Mouse (Mus musculus): Measurements from ENCODE around the gene Mfn2. TPM values are rescaled to one million over a fixed set of nuclear protein-coding genes. Genes with fewer than 3 reads are reported as not detected.

The Mfn2 gene
- polyA plus RNA-seq, 1 experiment = 55.3 TPM

DNA sequence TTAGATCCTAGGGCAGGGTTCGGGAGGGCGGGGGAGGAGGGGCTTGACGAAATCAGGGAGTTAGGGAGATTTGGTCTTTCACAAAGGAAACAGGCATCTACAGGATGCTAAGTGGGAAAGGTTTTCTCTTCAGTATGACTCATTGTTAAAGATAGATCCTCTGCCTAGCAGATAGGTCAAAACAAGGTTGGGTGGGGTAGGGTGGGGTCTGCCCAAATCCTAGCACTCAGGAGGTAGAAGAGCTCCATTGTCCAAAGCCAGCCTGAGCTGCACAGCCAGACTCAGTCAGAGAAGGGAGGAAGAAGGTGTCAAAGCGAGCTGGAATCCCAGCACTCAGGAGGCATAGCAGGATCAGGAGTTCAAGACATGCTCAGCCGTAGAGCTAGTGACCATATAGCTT, 33.0 kb upstream of the Mfn2 start:
- no peak overlapping the region for H3K27ac ChIP-seq (ENCODE audit: insufficient read depth, low read length)
- H3K4me1 ChIP-seq (ENCODE audit: control insufficient read depth, insufficient read depth, low read length) = peaks cover 11% of the 10 kb centered on the region; the same call in 1 of the 2 replicates
- no peak overlapping the region for H3K4me3 ChIP-seq (ENCODE audit: insufficient read depth, low read length)
- TF ChIP-seq POLR2A (IDR thresholded peaks at IDR 0.05; ENCODE audit: low read depth, low read length) = no peak
- TF ChIP-seq CTCF (IDR thresholded peaks at IDR 0.05; ENCODE audit: borderline replicate concordance, insufficient read depth, low read length) = no peak

- peaks cover 7% of the 10 kb centered on the region; the same call in 1 of the 2 replicates for H3K4me1 ChIP-seq (ENCODE audit: control insufficient read depth, insufficient read depth, low read length)
- no peak overlapping the region for H3K27ac ChIP-seq (ENCODE audit: insufficient read depth, low read length)
- TF ChIP-seq CTCF (IDR thresholded peaks at IDR 0.05; ENCODE audit: borderline replicate concordance, insufficient read depth, low read length) (no peak), POLR2A (IDR thresholded peaks at IDR 0.05; ENCODE audit: low read depth, low read length) (no peak)
- H3K4me3 ChIP-seq (ENCODE audit: insufficient read depth, low read length) = peak overlapping the region; percentile 75
Measured at GRCm38 (mm10) chr4:147937021-147937420, 32.5 kb upstream of the Mfn2 start.

GRCm38 (mm10) chr4:147936331-147936954, 31.9 kb upstream of the Mfn2 start, which contains the start of gene Plod1:
TSS of gene Plod1 (minus strand) at chr4:147936767.
- TF ChIP-seq CTCF (IDR thresholded peaks at IDR 0.05; ENCODE audit: borderline replicate concordance, insufficient read depth, low read length) (no peak), POLR2A (IDR thresholded peaks at IDR 0.05; ENCODE audit: low read depth, low read length) (peak; percentile 98)
- H3K4me3 ChIP-seq (ENCODE audit: insufficient read depth, low read length) = peak within 1 kb of the TSS; percentile 75
- H3K4me1 ChIP-seq (ENCODE audit: control insufficient read depth, insufficient read depth, low read length) = peaks cover 5% of the 10 kb centered on the region; the same call in 1 of the 2 replicates
- H3K27ac ChIP-seq (ENCODE audit: insufficient read depth, low read length) = peak within 1 kb of the TSS; percentile 41; the same call in 1 of the 2 replicates

DNA sequence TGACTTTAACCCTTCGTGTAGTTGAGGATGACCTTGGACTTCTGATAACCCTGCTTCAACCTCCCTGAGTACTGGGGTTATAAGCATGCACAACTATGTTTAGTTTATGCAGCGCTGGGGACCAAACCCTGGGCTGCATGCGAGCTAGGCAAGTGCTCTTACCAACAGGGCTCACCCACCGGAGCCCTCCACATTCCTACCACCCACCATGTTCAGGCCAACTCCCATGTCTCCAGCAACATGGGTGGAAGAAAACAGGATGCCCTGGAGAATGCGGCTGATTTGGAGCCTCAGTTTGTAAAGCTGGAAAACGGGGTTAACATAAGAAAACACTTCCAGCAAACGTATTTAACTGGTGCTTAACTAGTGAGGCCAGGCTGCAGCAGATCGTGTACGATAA, 31.4 kb upstream of the Mfn2 start:
- peak overlapping the region; percentile 75 for H3K4me3 ChIP-seq (ENCODE audit: insufficient read depth, low read length)
- no peak for TF ChIP-seq POLR2A (IDR thresholded peaks at IDR 0.05; ENCODE audit: low read depth, low read length)
- no peak for TF ChIP-seq CTCF (IDR thresholded peaks at IDR 0.05; ENCODE audit: borderline replicate concordance, insufficient read depth, low read length)
- H3K27ac ChIP-seq (ENCODE audit: insufficient read depth, low read length) = no peak overlapping the region
- peaks cover 5% of the 10 kb centered on the region; the same call in 1 of the 2 replicates for H3K4me1 ChIP-seq (ENCODE audit: control insufficient read depth, insufficient read depth, low read length)

DNA sequence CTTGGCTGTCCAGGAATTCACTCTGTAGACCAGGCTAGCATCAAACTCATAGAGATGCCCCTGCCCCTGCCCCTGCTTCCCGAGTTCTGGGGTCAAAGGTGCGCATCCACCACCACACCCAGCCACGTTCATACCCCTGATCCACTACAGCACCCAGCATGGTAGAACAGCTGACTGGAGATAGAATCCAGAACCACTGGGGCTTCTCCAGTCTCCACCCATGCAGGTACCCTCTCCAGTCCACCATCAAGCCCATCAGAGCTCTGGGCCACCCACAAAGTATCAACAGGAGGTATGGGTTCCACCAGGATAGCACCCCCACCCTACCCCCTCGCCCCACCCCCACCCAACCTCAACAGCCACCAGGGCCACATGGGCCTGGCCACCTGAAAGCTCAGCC, 30.1 kb upstream of the Mfn2 start:
- H3K4me3 ChIP-seq (ENCODE audit: insufficient read depth, low read length) = no peak overlapping the region
- H3K27ac ChIP-seq (ENCODE audit: insufficient read depth, low read length) = no peak overlapping the region
- TF ChIP-seq POLR2A (IDR thresholded peaks at IDR 0.05; ENCODE audit: low read depth, low read length) (no peak), CTCF (IDR thresholded peaks at IDR 0.05; ENCODE audit: borderline replicate concordance, insufficient read depth, low read length) (no peak)
- peaks cover 5% of the 10 kb centered on the region; the same call in 1 of the 2 replicates for H3K4me1 ChIP-seq (ENCODE audit: control insufficient read depth, insufficient read depth, low read length)

- H3K4me1 ChIP-seq (ENCODE audit: control insufficient read depth, insufficient read depth, low read length) = peaks cover 5% of the 10 kb centered on the region; the same call in 1 of the 2 replicates
- H3K27ac ChIP-seq (ENCODE audit: insufficient read depth, low read length) = no peak overlapping the region
- TF ChIP-seq CTCF (IDR thresholded peaks at IDR 0.05; ENCODE audit: borderline replicate concordance, insufficient read depth, low read length) = no peak
- no peak for TF ChIP-seq POLR2A (IDR thresholded peaks at IDR 0.05; ENCODE audit: low read depth, low read length)
- no peak overlapping the region for H3K4me3 ChIP-seq (ENCODE audit: insufficient read depth, low read length)
Measured at GRCm38 (mm10) chr4:147934134-147934533, 29.6 kb upstream of the Mfn2 start.

GRCm38 (mm10) chr4:147930946-147931345, 26.4 kb upstream of the Mfn2 start:
- no peak overlapping the region for H3K4me3 ChIP-seq (ENCODE audit: insufficient read depth, low read length)
- 0 out of 2 replicates have a peak, but pooled peaks cover 4% of the 10 kb centered on the region for H3K4me1 ChIP-seq (ENCODE audit: control insufficient read depth, insufficient read depth, low read length)
- no peak overlapping the region for H3K27ac ChIP-seq (ENCODE audit: insufficient read depth, low read length)
- TF ChIP-seq POLR2A (IDR thresholded peaks at IDR 0.05; ENCODE audit: low read depth, low read length) (no peak), CTCF (IDR thresholded peaks at IDR 0.05; ENCODE audit: borderline replicate concordance, insufficient read depth, low read length) (no peak)

DNA sequence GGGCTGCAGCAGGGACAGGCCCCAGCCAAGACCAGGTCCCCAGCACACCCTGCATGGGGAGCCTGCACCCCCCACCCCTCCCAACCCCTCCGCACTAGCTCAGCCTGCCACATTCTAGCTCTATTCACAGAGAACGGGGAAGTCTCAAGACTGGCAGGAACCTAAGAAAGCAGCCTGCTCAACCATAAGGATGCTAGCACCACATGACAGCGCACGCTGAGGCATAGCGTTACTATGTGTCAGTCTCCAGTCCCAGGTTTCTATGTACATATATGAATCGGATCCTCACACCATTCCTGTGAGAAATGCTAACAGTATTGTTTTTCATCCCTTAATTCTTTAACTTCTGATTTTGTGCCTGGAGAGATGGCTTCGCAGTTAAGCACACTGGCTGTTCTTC, 24.0 kb upstream of the Mfn2 start:
- no peak overlapping the region for H3K27ac ChIP-seq (ENCODE audit: insufficient read depth, low read length)
- no peak overlapping the region for H3K4me3 ChIP-seq (ENCODE audit: insufficient read depth, low read length)
- TF ChIP-seq CTCF (IDR thresholded peaks at IDR 0.05; ENCODE audit: borderline replicate concordance, insufficient read depth, low read length) (no peak), POLR2A (IDR thresholded peaks at IDR 0.05; ENCODE audit: low read depth, low read length) (no peak)
- H3K4me1 ChIP-seq (ENCODE audit: control insufficient read depth, insufficient read depth, low read length) = 0 out of 2 replicates have a peak, but pooled peaks cover 4% of the 10 kb centered on the region

- H3K27ac ChIP-seq (ENCODE audit: insufficient read depth, low read length) = no peak overlapping the region
- 0 out of 2 replicates have a peak, but pooled peaks cover 4% of the 10 kb centered on the region for H3K4me1 ChIP-seq (ENCODE audit: control insufficient read depth, insufficient read depth, low read length)
- TF ChIP-seq POLR2A (IDR thresholded peaks at IDR 0.05; ENCODE audit: low read depth, low read length) (no peak), CTCF (IDR thresholded peaks at IDR 0.05; ENCODE audit: borderline replicate concordance, insufficient read depth, low read length) (no peak)
- H3K4me3 ChIP-seq (ENCODE audit: insufficient read depth, low read length) = no peak overlapping the region
Measured at GRCm38 (mm10) chr4:147928136-147928535, 23.6 kb upstream of the Mfn2 start.

DNA sequence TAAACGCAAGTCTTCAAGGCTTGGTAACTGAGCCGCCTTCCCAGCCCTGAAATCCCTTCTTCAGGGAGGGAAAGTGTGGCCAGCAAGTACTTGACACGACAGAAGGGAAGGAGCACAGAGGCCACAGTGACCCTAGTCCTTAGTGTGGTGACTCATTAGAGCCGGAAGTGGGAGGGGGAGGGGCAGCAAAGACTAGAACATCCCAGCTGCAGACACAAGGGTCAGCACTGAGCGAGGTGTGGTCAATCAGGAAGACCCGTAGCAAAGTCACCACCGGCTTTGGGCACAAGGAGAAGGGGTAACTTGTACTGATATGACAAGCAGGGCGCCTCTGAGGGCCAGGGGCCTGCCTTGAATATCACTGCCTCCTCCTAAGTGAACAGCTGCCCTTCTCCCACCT, 23.2 kb upstream of the Mfn2 start:
- Histone ChIP-seq H3K27ac (ENCODE audit: insufficient read depth, low read length) (no peak overlapping the region), H3K4me1 (ENCODE audit: control insufficient read depth, insufficient read depth, low read length) (0 out of 2 replicates have a peak, but pooled peaks cover 4% of the 10 kb centered on the region)
- no peak for TF ChIP-seq POLR2A (IDR thresholded peaks at IDR 0.05; ENCODE audit: low read depth, low read length)
- no peak for TF ChIP-seq CTCF (IDR thresholded peaks at IDR 0.05; ENCODE audit: borderline replicate concordance, insufficient read depth, low read length)

More for the DNA sequence above, 23.2 kb upstream of the Mfn2 start:
- H3K4me3 ChIP-seq (ENCODE audit: insufficient read depth, low read length) = no peak overlapping the region
